Mouse (Mus musculus) stomach, embryonic 16.5 days (tissue): ENCODE data around the gene Usp4. TPM values are rescaled to one million over a fixed set of nuclear protein-coding genes. Genes with fewer than 3 reads are reported as not detected.

ENCODE experiments used
- ATAC-seq: fragments of 200-750 bp; cut with Nextera tagmentation; 2 replicates; pipeline ENCODE4 v1.8.0; 2017; ENCODE audit warnings: moderate number of reproducible peaks, moderate TSS enrichment; ENCODE audit not compliant: insufficient read depth, low FRiP score
- H3K27ac ChIP-seq: fragments of 300-500 bp; sonication (generic); 2 replicates; pipeline ENCODE4 v1.5.1; 2014; ENCODE audit warnings: low read length
- H3K27me3 ChIP-seq: fragments of 300-500 bp; sonication (generic); 2 replicates; pipeline ENCODE4 v1.6.1; 2014; ENCODE audit warnings: low read length, control low read depth, mixed read lengths; ENCODE audit not compliant: control insufficient read depth, insufficient read depth
- H3K36me3 ChIP-seq: fragments of 300-500 bp; sonication (generic); 2 replicates; pipeline ENCODE4 v1.6.1; 2014; ENCODE audit warnings: low read length; ENCODE audit not compliant: control insufficient read depth, insufficient read depth
- H3K4me1 ChIP-seq: fragments of 300-500 bp; sonication (generic); 2 replicates; pipeline ENCODE4 v1.6.1; 2014; ENCODE audit warnings: low read length, control low read depth, mixed read lengths; ENCODE audit not compliant: control insufficient read depth, insufficient read depth
- H3K4me2 ChIP-seq: fragments of 300-500 bp; sonication (generic); 2 replicates; pipeline ENCODE4 v1.6.1; 2014; ENCODE audit warnings: low read depth, low read length, mixed read lengths
- H3K4me3 ChIP-seq: fragments of 300-500 bp; sonication (generic); replicated peaks from 2 replicates; pipeline ENCODE4 v1.5.1; 2014; ENCODE audit warnings: mild to moderate bottlenecking, low read length
- H3K9ac ChIP-seq: fragments of 300-500 bp; sonication (generic); 2 replicates; pipeline ENCODE4 v1.6.1; 2014; ENCODE audit warnings: low read length
- H3K9me3 ChIP-seq: fragments of 300-500 bp; sonication (generic); replicated peaks from 2 replicates; pipeline ENCODE4 v1.6.1; 2016; ENCODE audit warnings: low read length, control low read depth; ENCODE audit not compliant: control insufficient read depth
- WGBS: fragments of 180-500 bp; shearing (Covaris S2); extraction: QIAGEN DNeasy Blood & Tissue Kit; methylation state at CpG from one replicate; pipeline ENCODE4 v1.1.7; 2014; 5-methylcytosine and 5-hydroxymethylcytosine counted together
- polyA plus RNA-seq: library from polyadenylated mRNA; unstranded; fragments of >200 nt; fragmentation: Nextera tagmentation; extraction: Ambion mirVana; gene quantifications from 2 replicates; pipeline ENCODE4 v1.2.1, GENCODE M21; 2015

The Usp4 gene
- 92.7 and 113 TPM in 2 replicates for polyA plus RNA-seq

DNA sequence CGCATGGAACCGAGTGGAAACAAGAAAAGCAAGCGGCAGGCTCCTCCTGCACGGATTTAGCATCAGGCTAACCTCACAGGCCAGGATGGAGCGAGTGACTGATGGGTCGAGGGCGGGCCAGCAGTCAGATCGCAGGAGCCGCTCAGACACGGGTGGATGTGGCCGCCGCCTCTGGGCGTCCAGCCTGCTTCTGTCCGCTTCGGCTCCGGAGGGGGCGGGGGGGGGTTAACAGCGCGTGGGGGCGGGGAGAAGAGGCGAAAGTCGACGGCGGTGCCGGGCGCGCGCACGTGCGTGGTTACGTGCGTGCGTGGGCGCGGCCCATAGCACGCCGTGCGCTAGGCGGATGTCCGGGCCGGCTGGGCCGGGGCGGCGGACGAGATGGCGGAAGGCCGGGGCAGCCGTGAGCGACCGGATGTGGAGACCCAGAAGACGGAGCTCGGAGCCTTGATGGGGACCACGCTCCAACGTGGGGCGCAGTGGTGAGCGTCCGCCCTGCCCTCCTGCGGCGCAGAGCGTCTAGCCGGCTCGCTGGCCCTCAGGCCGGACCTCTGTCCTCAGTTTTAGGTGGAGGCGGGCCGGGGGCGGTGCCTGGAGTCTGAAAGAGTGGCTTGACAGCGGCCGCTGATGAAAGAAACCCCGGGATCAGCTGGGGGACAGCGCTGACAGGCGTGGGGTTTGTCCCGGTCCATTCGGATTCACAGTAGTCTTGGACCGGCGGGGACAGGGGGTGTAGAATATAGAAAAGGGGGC, at the start of gene Usp4:
Gene Usp4 (plus strand): TSS at position 314 of the 750 bp plus-strand sequence.
- Histone ChIP-seq H3K36me3 (peaks cover 10% of the 10 kb centered on the region; the same call in 1 of the 2 replicates), H3K4me2 (peak within 1 kb of the TSS; percentile 64), H3K9ac (peak within 1 kb of the TSS; percentile 95), H3K4me3 (peak within 1 kb of the TSS; percentile 96), H3K27me3 (no peaks in the 10 kb centered on the region), H3K9me3 (no peaks in the 10 kb centered on the region), H3K4me1 (peaks cover 20% of the 10 kb centered on the region), H3K27ac (peak within 1 kb of the TSS; percentile 97)
- under 1% methylated on average over 75 of the region's 75 CpGs for WGBS
- peak; percentile 94 for ATAC-seq

DNA sequence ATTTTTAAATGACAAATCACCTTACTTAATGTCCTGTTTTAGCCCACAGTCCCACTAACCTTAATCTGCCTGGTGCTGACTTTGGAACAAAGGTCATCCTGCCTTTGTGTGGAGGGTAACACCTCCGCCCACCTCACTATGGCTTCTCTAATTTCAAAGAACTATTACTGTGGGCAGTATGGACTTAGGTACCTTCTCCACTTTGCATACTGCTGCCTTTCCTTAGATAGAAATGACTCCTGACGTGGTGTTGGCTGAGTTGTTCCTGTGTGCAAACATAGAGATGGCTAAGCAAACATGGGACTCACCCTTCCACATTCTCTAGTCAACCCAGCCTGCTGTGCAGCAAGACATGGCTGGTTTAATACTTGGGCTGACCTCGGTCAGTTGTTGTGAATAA, 45.8 kb upstream of the Usp4 start:
- H3K4me3 ChIP-seq = no peak overlapping the region
- peak; percentile 4; the same call in 1 of the 2 replicates for ATAC-seq
- H3K27me3 ChIP-seq = no peaks in the 10 kb centered on the region
- no peaks in the 10 kb centered on the region for H3K9me3 ChIP-seq
- H3K9ac ChIP-seq = no peak overlapping the region
- peaks cover 3% of the 10 kb centered on the region; the same call in 1 of the 2 replicates for H3K36me3 ChIP-seq
- no peak overlapping the region for H3K4me2 ChIP-seq
- H3K4me1 ChIP-seq = peaks cover 16% of the 10 kb centered on the region
- 65% methylated on average over 3 of the region's 3 CpGs for WGBS
- H3K27ac ChIP-seq = peak overlapping the region; percentile 85

- peak overlapping the region; percentile 80 for H3K4me2 ChIP-seq
- H3K27me3 ChIP-seq = no peaks in the 10 kb centered on the region
- WGBS = 74% methylated on average over 4 of the region's 4 CpGs
- H3K27ac ChIP-seq = peak overlapping the region; percentile 100; the same call in 1 of the 2 replicates
- peaks cover 24% of the 10 kb centered on the region for H3K4me1 ChIP-seq
- H3K9ac ChIP-seq = peak overlapping the region; percentile 88; the same call in 1 of the 2 replicates
- ATAC-seq = no peak
- H3K4me3 ChIP-seq = peak overlapping the region; percentile 80
- H3K9me3 ChIP-seq = no peaks in the 10 kb centered on the region
- H3K36me3 ChIP-seq = peaks cover 3% of the 10 kb centered on the region; the same call in 1 of the 2 replicates
Observed at GRCm38 (mm10) chr9:108304716-108305115, 42.9 kb upstream of the Usp4 start.

DNA sequence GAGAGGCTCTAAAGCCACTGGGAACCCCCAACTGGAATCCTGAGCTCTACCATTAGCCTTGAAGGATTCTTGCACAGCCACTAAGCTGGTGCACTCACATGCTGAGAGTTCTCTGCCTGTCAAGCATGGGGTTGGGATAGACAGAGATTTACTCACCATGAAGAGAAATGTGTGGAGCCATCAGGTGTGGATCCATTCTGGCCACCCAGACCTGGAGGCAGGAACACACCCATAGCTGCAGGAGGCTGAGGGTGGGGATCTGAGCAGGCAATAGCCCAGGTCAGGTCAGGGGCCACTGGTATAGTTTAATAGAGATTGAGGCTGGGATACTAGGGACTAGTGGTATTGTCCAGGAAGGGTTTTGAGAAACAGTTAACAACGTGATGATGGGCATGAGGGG, 42.5 kb upstream of the Usp4 start:
- 6% methylated on average over 1 of the region's 1 CpGs for WGBS
- Histone ChIP-seq H3K27me3 (no peaks in the 10 kb centered on the region), H3K4me2 (peak overlapping the region; percentile 80), H3K9ac (peak overlapping the region; percentile 88), H3K36me3 (peaks cover 3% of the 10 kb centered on the region; the same call in 1 of the 2 replicates), H3K9me3 (no peaks in the 10 kb centered on the region), H3K4me1 (peaks cover 27% of the 10 kb centered on the region), H3K27ac (peak overlapping the region; percentile 100), H3K4me3 (peak overlapping the region; percentile 80)
- ATAC-seq = no peak

GRCm38 (mm10) chr9:108305629-108306520, 41.8 kb upstream of the Usp4 start, which contains the start of the genes Rhoa and Tcta:
TSS of gene Rhoa (plus strand) at chr9:108306129.
TSS of gene Tcta (minus strand) at chr9:108306160.
- Histone ChIP-seq H3K4me3 (peak within 1 kb of the TSS; percentile 80), H3K9ac (peak within 1 kb of the TSS; percentile 98)
- under 1% methylated on average over 80 of the region's 81 CpGs for WGBS

DNA sequence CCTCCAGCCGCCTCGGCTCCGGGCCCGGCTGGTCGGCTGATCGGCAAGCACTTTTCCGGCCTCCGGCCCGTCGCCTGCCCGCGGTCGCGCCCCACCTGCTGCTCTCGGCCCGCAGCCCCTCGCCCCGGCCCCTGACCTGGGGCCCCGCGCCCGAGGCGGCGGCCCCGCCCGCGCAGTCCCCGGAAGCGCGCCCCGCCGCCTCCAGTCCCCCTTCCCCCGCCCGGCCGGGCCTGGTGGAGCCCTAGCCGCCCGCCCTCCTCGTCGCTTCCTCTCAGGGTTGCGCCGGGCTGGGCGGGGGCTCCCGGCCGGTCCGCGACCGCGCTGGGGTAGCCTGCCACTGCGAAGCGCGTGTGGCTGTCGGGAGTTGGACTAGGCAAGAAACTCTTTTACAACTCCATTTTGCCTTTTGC, 41.1 kb upstream of the Usp4 start:
- ATAC-seq = peak; percentile 83
- H3K27ac ChIP-seq = peak overlapping the region; percentile 100
- H3K36me3 ChIP-seq = 0 out of 2 replicates have a peak, but pooled peaks cover 3% of the 10 kb centered on the region
- peak overlapping the region; percentile 74 for H3K4me2 ChIP-seq
- H3K9ac ChIP-seq = peak overlapping the region; percentile 98
- peak overlapping the region; percentile 80 for H3K4me3 ChIP-seq
- H3K27me3 ChIP-seq = no peaks in the 10 kb centered on the region
- peaks cover 27% of the 10 kb centered on the region for H3K4me1 ChIP-seq
- H3K9me3 ChIP-seq = no peaks in the 10 kb centered on the region
- under 1% methylated on average over 48 of the region's 51 CpGs for WGBS

More at GRCm38 (mm10) chr9:108305629-108306520, 41.8 kb upstream of the Usp4 start, which contains the start of the genes Rhoa and Tcta:
- H3K4me2 ChIP-seq = peak within 1 kb of the TSS; percentile 80
- H3K36me3 ChIP-seq = peaks cover 3% of the 10 kb centered on the region; the same call in 1 of the 2 replicates
- no peaks in the 10 kb centered on the region for H3K27me3 ChIP-seq
- peak within 1 kb of the TSS; percentile 100 for H3K27ac ChIP-seq
- H3K4me1 ChIP-seq = peaks cover 27% of the 10 kb centered on the region
- no peaks in the 10 kb centered on the region for H3K9me3 ChIP-seq
- peak; percentile 96 for ATAC-seq

- Histone ChIP-seq H3K27ac (peak overlapping the region; percentile 100), H3K36me3 (0 out of 2 replicates have a peak, but pooled peaks cover 3% of the 10 kb centered on the region), H3K9ac (peak overlapping the region; percentile 98), H3K4me3 (peak overlapping the region; percentile 80), H3K9me3 (no peaks in the 10 kb centered on the region), H3K27me3 (no peaks in the 10 kb centered on the region), H3K4me1 (peaks cover 27% of the 10 kb centered on the region), H3K4me2 (peak overlapping the region; percentile 74)
- 5% methylated on average over 12 of the region's 12 CpGs for WGBS
- ATAC-seq = no peak
Observed at GRCm38 (mm10) chr9:108307021-108307807, 40.4 kb upstream of the Usp4 start.

DNA sequence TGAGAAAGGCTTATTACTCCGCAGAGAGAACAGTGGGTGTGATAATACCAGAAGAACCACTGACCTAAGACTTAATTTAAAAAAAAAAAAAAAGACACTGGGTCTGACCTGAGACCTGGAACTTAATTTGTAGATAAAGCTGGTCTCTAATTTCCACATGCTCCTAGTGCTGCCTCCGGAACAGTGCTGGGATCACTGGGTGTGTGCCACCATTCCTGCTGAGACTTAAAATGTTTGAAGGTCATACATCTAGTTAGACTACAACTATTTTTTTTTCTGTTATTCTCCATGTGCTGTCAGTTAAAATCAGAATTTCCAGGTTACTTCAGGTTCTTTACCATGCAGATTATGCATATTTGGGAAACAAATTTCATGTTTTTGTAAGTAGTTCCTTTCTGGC, 39.5 kb upstream of the Usp4 start:
- Histone ChIP-seq H3K27ac (no peak overlapping the region), H3K9me3 (no peaks in the 10 kb centered on the region), H3K4me3 (peak overlapping the region; percentile 50), H3K4me1 (peaks cover 19% of the 10 kb centered on the region), H3K36me3 (0 out of 2 replicates have a peak, but pooled peaks cover 3% of the 10 kb centered on the region), H3K4me2 (peak overlapping the region; percentile 74), H3K27me3 (no peaks in the 10 kb centered on the region), H3K9ac (peak overlapping the region; percentile 62)
- WGBS = 36% methylated on average over 2 of the region's 2 CpGs
- ATAC-seq = no peak
